Mouse (Mus musculus): ENCODE data around the gene Gm8159.
"Not testable (repeated sequence)": the region's sequence is repeated elsewhere in the genome, so short reads cannot be mapped to it uniquely, and the experiment has no call there.

The Gm8159 gene

GRCm38 (mm10) chr14:4632052-4632451 lies at the start of gene Gm8159:
TSS of gene Gm8159 (plus strand) at chr14:4632352.
- DNase-seq (ENCODE audit: low spot score): not testable (repeated sequence)

GRCm38 (mm10) chr14:4649309-4649708 lies 17.2 kb downstream of the Gm8159 start:
- not testable (repeated sequence) for DNase-seq (ENCODE audit: low spot score)

GRCm38 (mm10) chr14:4650324-4650723 lies 18.2 kb downstream of the Gm8159 start:
- not testable (repeated sequence) for DNase-seq (ENCODE audit: low spot score)

- not testable (repeated sequence) for DNase-seq (ENCODE audit: low spot score)
Measured at GRCm38 (mm10) chr14:4663892-4664291, 31.7 kb downstream of the Gm8159 start, which contains the start of gene Gm3239. TSS of gene Gm3239 (plus strand) at chr14:4664192.
